Mouse (Mus musculus) midbrain, embryonic 14.5 days (tissue): ENCODE results near the gene Bptf. TPM values are rescaled to one million over a fixed set of nuclear protein-coding genes. Genes with fewer than 3 reads are reported as not detected.
"Not testable (repeated sequence)": the region's sequence is repeated elsewhere in the genome, so short reads cannot be mapped to it uniquely, and the experiment has no call there.

ENCODE experiments used
- ATAC-seq: fragments of 200-750 bp; cut with Nextera tagmentation; 2 replicates; pipeline ENCODE4 v1.8.0; 2017; ENCODE audit warnings: moderate number of reproducible peaks, moderate library complexity; ENCODE audit not compliant: low FRiP score, low TSS enrichment
- DNase-seq: peaks from one replicate; pipeline ENCODE4 v3.0.0-alpha.2; 2015
- H3K27ac ChIP-seq: fragments of 300-500 bp; sonication (generic); replicated peaks from 2 replicates; pipeline ENCODE4 v1.5.1; 2014; ENCODE audit warnings: mild to moderate bottlenecking, low read depth, low read length, moderate library complexity
- H3K27me3 ChIP-seq: fragments of 300-500 bp; sonication (generic); 2 replicates; pipeline ENCODE4 v1.6.1; 2014; ENCODE audit warnings: low read length, control low read depth, mixed read lengths; ENCODE audit not compliant: control insufficient read depth, insufficient read depth
- H3K36me3 ChIP-seq: fragments of 300-500 bp; sonication (generic); 2 replicates; pipeline ENCODE4 v1.6.1; 2014; ENCODE audit warnings: low read length, control low read depth; ENCODE audit not compliant: control insufficient read depth, insufficient read depth
- H3K4me1 ChIP-seq: fragments of 300-500 bp; sonication (generic); 2 replicates; pipeline ENCODE4 v1.6.1; 2014; ENCODE audit warnings: mild to moderate bottlenecking, antibody characterized with exemption, low read length, control low read depth; ENCODE audit not compliant: control insufficient read depth, insufficient read depth
- H3K4me2 ChIP-seq: fragments of 300-500 bp; sonication (generic); 2 replicates; pipeline ENCODE4 v1.6.1; 2014; ENCODE audit warnings: mild to moderate bottlenecking, low read length, moderate library complexity
- H3K4me3 ChIP-seq: fragments of 300-500 bp; sonication (generic); replicated peaks from 2 replicates; pipeline ENCODE4 v1.5.1; 2014; ENCODE audit warnings: low read depth, low read length
- H3K9ac ChIP-seq: fragments of 300-500 bp; sonication (generic); replicated peaks from 2 replicates; pipeline ENCODE4 v1.6.1; 2014; ENCODE audit warnings: mild to moderate bottlenecking, low read length, moderate library complexity
- H3K9me3 ChIP-seq: fragments of 300-500 bp; sonication (generic); 2 replicates; pipeline ENCODE4 v1.6.1; 2016; ENCODE audit warnings: low read length, control low read depth, mixed read lengths; ENCODE audit not compliant: control insufficient read depth
- WGBS: fragments of 180-500 bp; shearing (Covaris S2); extraction: QIAGEN DNeasy Blood & Tissue Kit; methylation state at CpG from one replicate; pipeline ENCODE4 v1.1.7; 2014; 5-methylcytosine and 5-hydroxymethylcytosine counted together
- polyA plus RNA-seq: library from polyadenylated mRNA; unstranded; fragments of >200 nt; fragmentation: Nextera tagmentation; extraction: Ambion mirVana; gene quantifications from 2 replicates; pipeline ENCODE4 v1.2.1, GENCODE M21; 2014

The Bptf gene
- polyA plus RNA-seq, 1 experiment from 2014 or later, result 46.9 TPM

DNA sequence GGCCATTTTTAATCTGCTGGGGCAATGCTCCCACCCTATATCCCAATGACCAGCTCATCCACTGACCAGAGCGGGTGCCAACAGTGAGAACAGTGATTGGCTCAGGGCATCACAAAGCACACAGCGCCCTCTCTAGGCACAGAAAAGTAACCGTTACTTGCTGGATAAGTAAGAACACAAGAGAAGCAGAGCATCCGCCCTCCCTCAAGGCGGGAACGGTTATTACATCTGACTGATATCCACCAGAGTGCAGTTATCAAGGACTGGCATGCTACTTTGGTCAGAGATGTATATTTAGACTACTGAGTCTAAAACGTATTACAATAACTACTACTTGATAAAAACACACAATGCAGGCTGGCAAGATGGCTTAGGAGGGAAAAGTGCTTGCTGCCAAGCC, 39.3 kb downstream of the Bptf start:
- Histone ChIP-seq H3K27me3 (no peaks in the 10 kb centered on the region), H3K4me2 (no peak overlapping the region), H3K27ac (no peak overlapping the region), H3K4me3 (no peak overlapping the region), H3K36me3 (peaks cover 50% of the 10 kb centered on the region), H3K9me3 (no peaks in the 10 kb centered on the region), H3K4me1 (no peaks in the 10 kb centered on the region), H3K9ac (no peak overlapping the region)
- ATAC-seq (no peak), DNase-seq (no peak)
- WGBS, result 92% methylated on average over 7 of the region's 7 CpGs

DNA sequence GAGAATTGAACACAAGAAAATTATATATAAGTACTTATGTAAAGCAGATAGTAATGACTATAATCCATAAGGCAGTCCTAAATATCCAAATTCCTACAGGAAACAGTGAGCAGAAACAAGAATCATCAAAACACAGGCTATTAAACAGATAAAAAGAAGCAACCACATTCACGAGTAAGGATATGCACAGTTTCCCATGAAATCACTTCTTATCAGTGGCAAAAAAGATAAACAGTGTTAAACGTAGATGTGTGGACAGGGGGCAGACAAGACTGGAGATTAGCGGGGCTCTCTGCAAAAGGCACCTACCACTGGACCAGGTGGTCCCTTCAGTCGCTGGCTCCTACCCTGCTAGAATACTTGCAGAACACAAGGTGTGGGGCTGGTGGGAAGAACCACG, 46.1 kb downstream of the Bptf start:
- ATAC-seq (no peak), DNase-seq (no peak)
- Histone ChIP-seq H3K9me3 (no peaks in the 10 kb centered on the region), H3K36me3 (peaks cover 41% of the 10 kb centered on the region), H3K4me2 (no peak overlapping the region), H3K27ac (no peak overlapping the region), H3K9ac (no peak overlapping the region), H3K4me3 (no peak overlapping the region), H3K27me3 (no peaks in the 10 kb centered on the region), H3K4me1 (no peaks in the 10 kb centered on the region)
- WGBS, result 87% methylated on average over 5 of the region's 5 CpGs

DNA sequence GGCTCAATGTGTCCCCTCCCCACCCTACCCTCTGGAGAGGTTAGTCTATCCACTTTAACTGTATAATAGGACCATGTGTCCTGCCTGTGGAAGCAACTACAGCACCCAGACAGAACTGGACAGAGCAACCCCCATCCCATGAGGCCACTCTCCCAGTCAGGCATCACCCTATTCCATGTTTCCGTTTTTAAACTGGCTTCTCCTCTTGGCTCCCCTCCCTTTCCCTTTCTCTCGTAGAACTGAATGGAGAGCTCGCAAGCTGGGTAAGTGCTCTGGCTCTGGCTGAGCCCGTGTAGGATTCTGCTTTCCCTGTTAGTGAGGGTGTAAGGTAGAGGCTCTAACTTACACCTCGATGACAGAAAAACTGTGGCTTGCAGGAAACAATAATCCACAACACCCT, 48.4 kb downstream of the Bptf start:
- no peak overlapping the region for H3K4me3 ChIP-seq
- 72% methylated on average over 5 of the region's 5 CpGs for WGBS
- no peaks in the 10 kb centered on the region for H3K9me3 ChIP-seq
- no peaks in the 10 kb centered on the region for H3K4me1 ChIP-seq
- no peak overlapping the region for H3K9ac ChIP-seq
- no peak overlapping the region for H3K27ac ChIP-seq
- peaks cover 64% of the 10 kb centered on the region for H3K36me3 ChIP-seq
- DNase-seq (no peak), ATAC-seq (no peak)
- no peaks in the 10 kb centered on the region for H3K27me3 ChIP-seq
- H3K4me2 ChIP-seq, result no peak overlapping the region

DNA sequence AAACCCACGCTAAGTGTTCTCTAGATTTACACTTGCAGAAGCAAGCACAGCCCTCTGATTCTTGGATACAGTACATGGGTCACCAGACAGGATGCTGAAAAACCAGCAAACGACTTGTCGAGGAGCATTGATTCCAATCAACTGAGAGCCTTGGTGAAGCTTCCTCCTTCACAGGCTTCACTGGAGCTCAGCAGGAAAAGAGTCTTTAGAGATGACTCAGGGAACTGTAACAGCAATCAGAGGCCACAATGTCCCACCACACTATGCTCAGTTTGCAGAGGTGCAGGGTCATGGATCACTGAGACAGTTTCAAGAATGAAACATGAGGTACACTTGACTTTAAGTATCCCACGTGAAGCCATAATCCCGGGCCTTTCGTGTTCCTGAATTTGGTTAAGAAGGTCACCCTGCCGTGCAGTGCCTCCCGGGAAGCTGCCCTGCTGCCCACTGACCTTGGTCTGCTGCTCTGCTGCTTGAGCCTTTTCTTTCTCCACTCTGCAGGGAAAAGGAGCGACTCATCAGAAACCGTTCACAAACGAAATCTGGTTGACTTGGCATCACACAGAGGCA, 66.6 kb downstream of the Bptf start:
- ATAC-seq, result no peak
- 87% methylated on average over 11 of the region's 11 CpGs for WGBS
- H3K4me2 ChIP-seq, result no peak overlapping the region
- DNase-seq, result no peak
- no peaks in the 10 kb centered on the region for H3K4me1 ChIP-seq
- H3K27ac ChIP-seq, result no peak overlapping the region
- no peak overlapping the region for H3K9ac ChIP-seq
- no peaks in the 10 kb centered on the region for H3K9me3 ChIP-seq
- no peak overlapping the region for H3K4me3 ChIP-seq
- no peaks in the 10 kb centered on the region for H3K27me3 ChIP-seq
- peaks cover 93% of the 10 kb centered on the region for H3K36me3 ChIP-seq

DNA sequence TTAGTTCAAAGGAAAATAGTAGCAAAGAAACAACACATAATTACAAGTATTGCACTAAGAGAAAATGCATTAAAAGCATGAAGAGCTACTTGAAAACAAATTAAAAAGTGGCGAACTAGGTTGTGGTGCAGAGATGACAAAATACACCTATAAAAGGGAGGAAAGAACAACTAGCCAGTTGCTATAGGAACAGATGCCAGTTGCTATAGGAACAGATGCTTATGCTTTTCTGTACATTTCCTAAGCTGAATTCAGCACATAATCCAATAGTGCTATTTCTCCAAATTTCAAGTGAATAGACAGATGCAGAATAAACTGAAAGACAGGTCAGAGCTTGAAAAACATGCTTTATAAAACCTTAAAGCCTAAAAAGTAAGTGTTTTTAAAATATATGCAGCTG, 67.3 kb downstream of the Bptf start:
- DNase-seq, result no peak
- 100% methylated on average over 1 of the region's 1 CpGs for WGBS
- Histone ChIP-seq H3K4me3 (no peak overlapping the region), H3K4me1 (no peaks in the 10 kb centered on the region), H3K4me2 (no peak overlapping the region), H3K36me3 (peaks cover 92% of the 10 kb centered on the region), H3K9me3 (no peaks in the 10 kb centered on the region), H3K27ac (no peak overlapping the region), H3K27me3 (no peaks in the 10 kb centered on the region), H3K9ac (no peak overlapping the region)
- ATAC-seq, result no peak

DNA sequence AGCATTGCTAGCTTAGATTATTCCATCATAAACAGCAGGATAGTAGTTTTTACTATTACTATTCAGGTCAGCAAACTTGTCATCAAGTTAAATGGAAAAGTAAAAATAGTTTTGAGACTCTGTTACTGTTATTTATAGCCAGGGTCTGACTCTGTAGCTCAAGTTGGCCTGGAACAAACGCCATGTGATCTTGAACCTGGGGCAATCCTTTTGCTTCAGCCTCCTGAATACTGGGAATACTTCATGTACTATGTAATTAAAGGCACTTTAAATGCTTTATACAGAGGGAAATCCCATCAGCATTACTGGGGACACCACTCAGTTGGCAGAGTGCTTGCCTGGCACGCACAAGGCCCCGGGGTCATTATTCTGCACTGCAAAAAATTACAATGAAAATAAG, 68.9 kb downstream of the Bptf start:
- H3K4me1 ChIP-seq, result no peaks in the 10 kb centered on the region
- no peak overlapping the region for H3K4me2 ChIP-seq
- peaks cover 96% of the 10 kb centered on the region for H3K36me3 ChIP-seq
- H3K9me3 ChIP-seq, result no peaks in the 10 kb centered on the region
- ATAC-seq, result no peak
- WGBS, result 93% methylated on average over 3 of the region's 3 CpGs
- H3K4me3 ChIP-seq, result no peak overlapping the region
- DNase-seq, result no peak
- H3K27ac ChIP-seq, result no peak overlapping the region
- no peak overlapping the region for H3K9ac ChIP-seq
- H3K27me3 ChIP-seq, result no peaks in the 10 kb centered on the region

DNA sequence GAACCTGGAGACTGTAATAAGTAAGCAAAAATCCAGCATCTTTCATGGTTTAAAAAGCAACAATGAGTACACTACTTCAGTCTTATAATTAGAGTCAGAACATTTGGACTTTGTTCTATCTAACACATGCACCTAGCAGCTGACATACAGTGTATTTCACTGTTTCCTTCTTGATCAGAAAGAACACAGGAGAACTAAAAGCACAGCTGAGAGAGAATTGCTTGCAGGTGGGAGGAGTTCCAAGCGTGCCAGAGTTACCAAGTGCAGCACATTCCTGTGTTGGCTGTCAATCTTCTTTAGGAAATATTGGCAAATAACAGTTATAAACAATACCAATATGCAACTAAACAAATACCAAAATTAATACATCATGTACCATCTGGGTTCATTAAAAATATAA, 71.0 kb downstream of the Bptf start:
- Histone ChIP-seq H3K27ac (no peak overlapping the region), H3K27me3 (no peaks in the 10 kb centered on the region), H3K36me3 (peaks cover 96% of the 10 kb centered on the region), H3K4me2 (no peak overlapping the region), H3K9me3 (no peaks in the 10 kb centered on the region), H3K4me3 (no peak overlapping the region), H3K4me1 (no peaks in the 10 kb centered on the region), H3K9ac (no peak overlapping the region)
- 95% methylated on average over 1 of the region's 1 CpGs for WGBS
- no peak for ATAC-seq
- DNase-seq, result no peak

DNA sequence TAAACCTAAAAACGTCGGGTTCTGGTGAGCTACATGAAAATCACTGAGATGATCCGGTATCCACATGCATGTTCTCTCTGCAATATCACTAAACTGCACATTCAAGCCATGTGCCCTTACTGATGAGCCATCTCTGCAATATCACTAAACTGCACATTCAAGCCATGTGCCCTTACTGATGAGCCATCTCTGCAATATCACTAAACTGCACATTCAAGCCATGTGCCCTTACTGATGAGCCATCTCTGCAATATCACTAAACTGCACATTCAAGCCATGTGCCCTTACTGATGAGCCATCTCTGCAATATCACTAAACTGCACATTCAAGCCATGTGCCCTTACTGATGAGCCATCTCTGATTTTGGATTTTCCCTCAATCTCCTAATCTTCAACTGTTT, 72.3 kb downstream of the Bptf start:
- not testable (repeated sequence) for H3K27me3 ChIP-seq, H3K4me2 ChIP-seq, DNase-seq, H3K27ac ChIP-seq, H3K9me3 ChIP-seq, H3K4me3 ChIP-seq, H3K4me1 ChIP-seq, H3K9ac ChIP-seq, ATAC-seq
- WGBS, result 97% methylated on average over 3 of the region's 3 CpGs
- H3K36me3 ChIP-seq, result peaks cover 96% of the 10 kb centered on the region

DNA sequence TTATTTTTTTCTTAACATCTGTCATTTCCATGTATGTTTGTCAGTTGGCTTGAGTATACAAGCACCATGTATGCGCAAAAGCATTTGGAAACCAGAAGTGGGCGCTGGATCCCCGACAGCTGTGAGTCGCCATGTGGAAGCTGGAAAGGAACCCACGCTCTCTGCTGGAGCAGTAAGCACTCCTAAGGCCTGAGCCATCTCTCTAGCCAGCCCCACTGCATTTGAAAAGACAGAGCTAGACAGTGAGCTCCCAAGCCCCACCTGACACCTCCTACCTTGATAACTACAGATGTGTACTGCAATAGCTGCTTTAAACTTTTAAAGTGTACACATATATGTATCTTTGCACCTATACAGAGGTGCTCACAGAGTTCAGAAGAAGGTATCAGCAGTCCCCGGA, 74.5 kb downstream of the Bptf start:
- WGBS, result 96% methylated on average over 6 of the region's 6 CpGs
- Histone ChIP-seq H3K27ac (no peak overlapping the region), H3K4me3 (no peak overlapping the region), H3K4me2 (no peak overlapping the region), H3K9me3 (no peaks in the 10 kb centered on the region), H3K4me1 (no peaks in the 10 kb centered on the region), H3K9ac (no peak overlapping the region), H3K27me3 (no peaks in the 10 kb centered on the region), H3K36me3 (peaks cover 99% of the 10 kb centered on the region)
- DNase-seq (no peak), ATAC-seq (no peak)
